Mouse (Mus musculus) embryonic facial prominence, embryonic 11.5 days (tissue): Measurements from ENCODE around the gene Itga3. TPM values are rescaled to one million over a fixed set of nuclear protein-coding genes. Genes with fewer than 3 reads are reported as not detected.
A peak's percentile ranks its signal among the peaks of the same experiment; 100 is the strongest.

Experiments
- ATAC-seq: fragments of 200-750 bp; cut with Nextera tagmentation; replicated peaks from 2 replicates; pipeline ENCODE4 v1.8.0; 2017; ENCODE audit warnings: low read depth; ENCODE audit not compliant: insufficient number of reproducible peaks, low FRiP score, low TSS enrichment
- DNase-seq: peaks from one replicate; pipeline ENCODE4 v3.0.0-alpha.2; 2015; ENCODE audit warnings: low spot score
- H3K27ac ChIP-seq: fragments of 300-500 bp; sonication (generic); replicated peaks from 2 replicates; pipeline ENCODE4 v1.5.1; 2014; ENCODE audit warnings: mild to moderate bottlenecking, low read depth, low read length, control low read depth
- H3K27me3 ChIP-seq: fragments of 300-500 bp; sonication (generic); 2 replicates; pipeline ENCODE4 v1.6.1; 2014; ENCODE audit warnings: mild to moderate bottlenecking, low read length, moderate library complexity, mixed read lengths; ENCODE audit not compliant: control insufficient read depth, insufficient read depth
- H3K36me3 ChIP-seq: fragments of 300-500 bp; sonication (generic); replicated peaks from 2 replicates; pipeline ENCODE4 v1.6.1; 2014; ENCODE audit warnings: low read depth, mild to moderate bottlenecking, low read length, moderate library complexity, mixed read lengths; ENCODE audit not compliant: control insufficient read depth, insufficient read depth
- H3K4me1 ChIP-seq: fragments of 300-500 bp; sonication (generic); 2 replicates; pipeline ENCODE4 v1.6.1; 2014; ENCODE audit warnings: low read length, mixed read lengths; ENCODE audit not compliant: control insufficient read depth, insufficient read depth
- H3K4me2 ChIP-seq: fragments of 300-500 bp; sonication (generic); 2 replicates; pipeline ENCODE4 v1.6.1; 2014; ENCODE audit warnings: low read depth, mild to moderate bottlenecking, control low read depth, low read length, moderate library complexity
- H3K4me3 ChIP-seq: fragments of 300-500 bp; sonication (generic); 2 replicates; pipeline ENCODE4 v1.5.1; 2014; ENCODE audit warnings: low read depth, low read length, control low read depth
- H3K9ac ChIP-seq: fragments of 300-500 bp; sonication (generic); replicated peaks from 2 replicates; pipeline ENCODE4 v1.6.1; 2014; ENCODE audit warnings: mild to moderate bottlenecking, control low read depth, low read length
- H3K9me3 ChIP-seq: fragments of 300-500 bp; sonication (generic); replicated peaks from 2 replicates; pipeline ENCODE4 v1.6.1; 2016; ENCODE audit warnings: mild to moderate bottlenecking, low read length, inconsistent platforms, mixed read lengths; ENCODE audit not compliant: control insufficient read depth
- WGBS: fragments of 180-500 bp; shearing (Covaris S2); extraction: QIAGEN DNeasy Blood & Tissue Kit; methylation state at CpG from one replicate; pipeline ENCODE4 v1.1.7; 2014; 5-methylcytosine and 5-hydroxymethylcytosine counted together
- polyA plus RNA-seq: library from polyadenylated mRNA; unstranded; fragments of >200 nt; fragmentation: Nextera tagmentation; extraction: Ambion mirVana; gene quantifications from 2 replicates; pipeline ENCODE4 v1.2.1, GENCODE M21; 2014

The Itga3 gene
- polyA plus RNA-seq, 1 experiment from 2014 or later, result 5.1 TPM

- H3K4me2 ChIP-seq, result no peak overlapping the region
- H3K36me3 ChIP-seq, result peaks cover 15% of the 10 kb centered on the region
- peaks cover 5% of the 10 kb centered on the region for H3K4me1 ChIP-seq
- no peak overlapping the region for H3K4me3 ChIP-seq
- no peak overlapping the region for H3K27ac ChIP-seq
- WGBS, result 95% methylated on average over 8 of the region's 8 CpGs
- DNase-seq, result no peak
- no peaks in the 10 kb centered on the region for H3K27me3 ChIP-seq
- ATAC-seq, result no peak
- no peaks in the 10 kb centered on the region for H3K9me3 ChIP-seq
- no peak overlapping the region for H3K9ac ChIP-seq
These were observed 73.9 kb downstream of the Itga3 start for GRCm38 (mm10) chr11:95002705-95003104.

DNA sequence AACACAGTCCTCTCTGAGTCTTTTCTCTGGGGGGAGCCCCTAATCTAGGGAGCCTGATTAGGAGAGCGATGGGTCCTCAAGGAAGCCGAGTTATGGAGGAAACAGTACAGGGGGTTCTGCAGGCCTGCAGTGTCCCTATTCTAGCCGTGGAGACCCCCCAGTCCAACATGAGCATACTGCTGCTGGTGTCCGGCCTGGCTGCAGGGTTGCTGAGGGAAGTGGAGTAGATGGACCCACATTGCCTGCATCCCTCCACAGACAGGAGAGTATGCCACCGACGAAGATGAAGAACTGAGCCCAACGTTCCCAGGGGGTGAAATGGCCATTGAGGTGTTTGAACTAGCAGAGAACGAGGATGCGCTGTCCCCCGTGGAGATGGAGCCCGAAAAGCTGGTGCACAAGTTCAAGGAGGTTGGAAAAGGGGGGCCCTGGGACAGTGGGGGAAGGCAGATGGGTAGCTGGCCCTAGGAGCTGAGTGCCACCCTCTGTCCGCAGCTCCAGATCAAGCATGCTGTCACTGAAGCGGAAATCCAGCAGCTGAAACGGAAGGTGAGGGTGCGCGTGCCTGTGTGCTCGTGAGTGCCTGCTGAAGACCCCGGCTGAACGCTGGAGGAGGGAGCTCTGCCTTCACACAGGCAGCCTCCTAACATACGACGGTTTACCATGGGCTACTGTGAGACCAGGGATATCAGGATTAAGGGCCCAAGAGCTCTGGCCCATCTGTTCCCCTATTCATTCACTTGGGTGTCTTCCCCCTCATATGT is 74.8 kb downstream of the Itga3 start:
- Histone ChIP-seq H3K4me3 (no peak overlapping the region), H3K9ac (no peak overlapping the region), H3K4me1 (peaks cover 5% of the 10 kb centered on the region), H3K27me3 (no peaks in the 10 kb centered on the region), H3K36me3 (peaks cover 18% of the 10 kb centered on the region), H3K4me2 (no peak overlapping the region), H3K27ac (no peak overlapping the region), H3K9me3 (no peaks in the 10 kb centered on the region)
- ATAC-seq (no peak), DNase-seq (no peak)
- 87% methylated on average over 21 of the region's 21 CpGs for WGBS

GRCm38 (mm10) chr11:95001058-95001457 is 75.5 kb downstream of the Itga3 start:
- Histone ChIP-seq H3K4me1 (peaks cover 5% of the 10 kb centered on the region), H3K27ac (0 out of 2 replicates have a peak overlapping the region, but pooled peaks have one; percentile 13), H3K9me3 (no peaks in the 10 kb centered on the region), H3K27me3 (no peaks in the 10 kb centered on the region), H3K4me2 (peak overlapping the region; percentile 7; the same call in 1 of the 2 replicates), H3K4me3 (no peak overlapping the region), H3K9ac (no peak overlapping the region; the same call in 1 of the 2 replicates), H3K36me3 (peaks cover 21% of the 10 kb centered on the region)
- DNase-seq, result peak; percentile 80
- 2% methylated on average over 8 of the region's 8 CpGs for WGBS
- peak; percentile 45 for ATAC-seq

DNA sequence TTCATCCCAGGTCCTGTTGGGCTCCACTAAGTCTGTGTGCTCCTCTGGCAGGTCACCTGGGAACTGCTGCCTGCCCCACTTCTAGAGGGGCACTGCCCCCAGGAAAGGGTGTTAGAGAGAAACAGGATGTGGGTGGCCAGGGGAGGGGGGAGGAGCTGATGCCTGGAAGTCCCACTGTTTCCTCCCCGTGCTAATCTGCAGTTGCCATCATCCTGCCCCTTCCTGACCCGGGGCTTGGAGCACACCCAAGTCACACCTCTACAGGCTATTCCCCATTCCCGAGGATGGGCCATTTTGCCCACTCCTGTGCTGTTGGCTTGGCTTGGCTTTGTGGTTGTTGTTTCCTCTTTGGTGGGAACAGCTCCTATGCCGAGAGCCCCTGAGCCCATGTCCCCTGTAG is 76.1 kb downstream of the Itga3 start:
- Histone ChIP-seq H3K9me3 (no peaks in the 10 kb centered on the region), H3K27me3 (no peaks in the 10 kb centered on the region), H3K4me2 (no peak overlapping the region), H3K36me3 (peaks cover 21% of the 10 kb centered on the region), H3K27ac (0 out of 2 replicates have a peak overlapping the region, but pooled peaks have one; percentile 13), H3K4me1 (peaks cover 5% of the 10 kb centered on the region), H3K4me3 (no peak overlapping the region), H3K9ac (no peak overlapping the region; the same call in 1 of the 2 replicates)
- ATAC-seq (no peak), DNase-seq (no peak)
- 44% methylated on average over 4 of the region's 4 CpGs for WGBS

DNA sequence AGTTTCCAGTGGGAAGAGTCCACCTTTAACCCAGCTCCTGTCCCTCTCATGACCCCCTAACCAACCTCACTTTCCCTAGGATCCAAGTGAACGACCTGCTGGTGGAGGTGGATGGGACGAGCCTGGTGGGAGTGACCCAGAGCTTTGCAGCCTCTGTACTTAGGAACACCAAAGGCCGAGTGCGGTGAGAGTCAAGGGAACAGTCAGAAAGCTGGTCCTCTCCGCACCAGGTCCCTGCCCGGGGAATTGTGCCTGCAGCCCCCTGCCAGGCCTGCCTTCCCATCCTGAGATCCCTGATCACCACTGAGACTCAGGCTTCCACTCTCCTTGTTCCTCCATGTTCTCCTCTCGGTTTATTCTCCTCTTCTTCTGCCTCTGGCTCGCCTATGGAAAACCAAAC is 76.5 kb downstream of the Itga3 start:
- Histone ChIP-seq H3K9me3 (no peaks in the 10 kb centered on the region), H3K9ac (no peak overlapping the region), H3K4me1 (peaks cover 5% of the 10 kb centered on the region), H3K36me3 (peaks cover 21% of the 10 kb centered on the region), H3K4me3 (no peak overlapping the region), H3K27me3 (no peaks in the 10 kb centered on the region), H3K27ac (no peak overlapping the region), H3K4me2 (no peak overlapping the region)
- DNase-seq, result no peak
- ATAC-seq, result no peak
- WGBS, result 78% methylated on average over 8 of the region's 8 CpGs

- peaks cover 18% of the 10 kb centered on the region for H3K4me1 ChIP-seq
- H3K36me3 ChIP-seq, result peaks cover 21% of the 10 kb centered on the region
- 87% methylated on average over 16 of the region's 16 CpGs for WGBS
- no peak for ATAC-seq
- no peaks in the 10 kb centered on the region for H3K27me3 ChIP-seq
- H3K9me3 ChIP-seq, result no peaks in the 10 kb centered on the region
- H3K4me2 ChIP-seq, result no peak overlapping the region; the same call in 1 of the 2 replicates
- H3K9ac ChIP-seq, result no peak overlapping the region
- no peak for DNase-seq
- H3K4me3 ChIP-seq, result no peak overlapping the region
- H3K27ac ChIP-seq, result no peak overlapping the region
These were observed 78.5 kb downstream of the Itga3 start for GRCm38 (mm10) chr11:94998041-94998531.

- Histone ChIP-seq H3K9ac (no peak overlapping the region), H3K27ac (no peak overlapping the region), H3K4me1 (peaks cover 18% of the 10 kb centered on the region), H3K4me2 (no peak overlapping the region), H3K9me3 (no peaks in the 10 kb centered on the region), H3K4me3 (no peak overlapping the region), H3K27me3 (no peaks in the 10 kb centered on the region), H3K36me3 (peaks cover 19% of the 10 kb centered on the region)
- DNase-seq, result no peak
- no peak for ATAC-seq
- 65% methylated on average over 5 of the region's 5 CpGs for WGBS
These were observed 79.0 kb downstream of the Itga3 start for GRCm38 (mm10) chr11:94997596-94997995.

DNA sequence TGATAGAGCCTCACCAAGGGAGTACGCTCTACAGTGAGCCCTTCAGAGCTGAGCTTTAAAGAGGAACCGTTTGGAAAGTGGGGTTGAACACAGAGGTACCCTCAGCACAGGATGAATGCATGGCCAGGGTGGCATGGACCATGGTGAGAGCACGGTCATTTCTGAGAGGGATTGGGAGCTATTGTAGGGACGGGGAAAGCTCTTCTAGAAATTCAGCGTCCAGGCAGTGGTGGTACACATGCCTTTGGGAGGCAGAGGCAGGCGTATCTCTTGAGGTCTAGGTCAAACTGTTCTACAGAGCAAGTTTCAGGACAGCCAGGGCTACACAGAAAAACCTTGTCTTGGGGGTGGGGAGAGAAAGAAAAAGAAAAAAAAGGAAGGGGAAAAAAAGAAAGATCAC is 79.6 kb downstream of the Itga3 start:
- H3K36me3 ChIP-seq, result peaks cover 13% of the 10 kb centered on the region

More for the DNA sequence above, 79.6 kb downstream of the Itga3 start:
- 93% methylated on average over 6 of the region's 6 CpGs for WGBS
- H3K4me3 ChIP-seq, result no peak overlapping the region
- H3K4me2 ChIP-seq, result no peak overlapping the region
- no peaks in the 10 kb centered on the region for H3K27me3 ChIP-seq
- no peak for ATAC-seq
- no peak overlapping the region for H3K9ac ChIP-seq
- H3K4me1 ChIP-seq, result peaks cover 18% of the 10 kb centered on the region
- H3K9me3 ChIP-seq, result no peaks in the 10 kb centered on the region
- no peak for DNase-seq
- no peak overlapping the region for H3K27ac ChIP-seq
